Mouse (Mus musculus) adrenal gland, postnatal 14 days (tissue): ENCODE measurements around the gene Gpsm3. TPM values are rescaled to one million over a fixed set of nuclear protein-coding genes. Genes with fewer than 3 reads are reported as not detected.

Source experiments
- DNase-seq: peaks from one replicate; pipeline ENCODE4 v3.0.0; 2021; ENCODE audit warnings: mixed read lengths
- total RNA-seq: library from RNA; stranded (reverse); gene quantifications from 2 replicates; pipeline ENCODE4 v1.2.3, GENCODE M21; 2021

The Gpsm3 gene
- total RNA-seq, 1 experiment from 2014 or later: 6.3 TPM

- DNase-seq: peak; percentile 100
These were observed 14.5 kb downstream of the Gpsm3 start, which contains the start of gene Agpat1 for GRCm38 (mm10) chr17:34604061-34604508. TSS of gene Agpat1 (plus strand) at chr17:34604262.

DNA sequence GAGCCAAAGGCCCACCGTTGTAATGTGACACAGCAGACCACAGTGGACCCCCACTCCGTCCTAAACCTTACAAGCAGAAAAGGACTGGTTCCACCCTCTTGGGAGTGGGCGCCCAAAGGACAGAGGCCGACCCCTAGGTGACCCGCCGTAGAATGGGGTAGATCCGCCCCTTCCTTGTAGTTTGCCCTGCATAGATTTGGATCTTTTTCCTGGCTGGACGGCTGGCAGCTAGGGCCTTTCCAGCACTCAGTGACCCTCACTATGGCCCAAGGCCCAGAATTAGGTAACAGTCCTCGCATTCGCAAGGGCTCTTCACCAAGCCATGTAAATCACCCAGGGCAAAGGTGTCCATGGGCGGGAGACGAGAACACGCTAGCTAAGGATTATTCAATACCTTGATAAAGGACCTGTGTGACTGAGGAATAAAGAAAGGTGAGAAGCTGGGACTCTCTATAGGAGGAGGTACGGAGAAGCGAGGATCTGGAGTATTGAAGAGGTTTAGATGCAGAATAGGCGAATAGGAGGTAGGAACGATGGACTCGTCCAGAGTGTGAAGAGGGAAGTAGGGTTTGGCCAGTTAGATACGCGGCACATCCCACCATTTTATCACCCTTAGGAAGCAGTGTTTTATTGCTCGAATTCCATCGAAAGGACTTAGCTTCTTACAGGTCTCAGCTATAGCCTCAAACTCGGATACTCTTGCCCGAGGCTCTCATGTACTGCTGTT is 15.1 kb downstream of the Gpsm3 start:
- DNase-seq: peak; percentile 86

- peak; percentile 98 for DNase-seq
These were observed 16.0 kb downstream of the Gpsm3 start for GRCm38 (mm10) chr17:34605609-34606008.

GRCm38 (mm10) chr17:34606186-34607039 is 16.8 kb downstream of the Gpsm3 start:
- DNase-seq: peak; percentile 54

DNA sequence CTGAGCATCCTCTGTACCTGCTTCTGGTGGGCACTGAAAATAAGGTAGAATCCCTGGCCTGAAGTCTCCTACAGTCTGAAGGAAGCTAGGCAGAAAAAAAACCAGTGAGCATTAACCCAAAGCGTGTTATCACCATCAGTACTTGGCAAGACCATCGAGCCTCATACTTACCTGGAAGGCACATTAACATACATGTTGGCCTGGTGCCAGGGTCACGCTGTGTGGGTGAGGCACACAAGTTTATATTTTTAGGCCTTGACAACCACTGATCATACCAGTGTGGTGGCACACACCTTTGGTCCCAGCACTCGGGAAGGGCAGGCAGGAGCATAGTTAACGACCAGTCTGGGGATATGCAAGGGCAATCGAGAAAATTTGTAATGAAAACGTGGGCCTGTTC is 18.4 kb downstream of the Gpsm3 start:
- no peak for DNase-seq

DNA sequence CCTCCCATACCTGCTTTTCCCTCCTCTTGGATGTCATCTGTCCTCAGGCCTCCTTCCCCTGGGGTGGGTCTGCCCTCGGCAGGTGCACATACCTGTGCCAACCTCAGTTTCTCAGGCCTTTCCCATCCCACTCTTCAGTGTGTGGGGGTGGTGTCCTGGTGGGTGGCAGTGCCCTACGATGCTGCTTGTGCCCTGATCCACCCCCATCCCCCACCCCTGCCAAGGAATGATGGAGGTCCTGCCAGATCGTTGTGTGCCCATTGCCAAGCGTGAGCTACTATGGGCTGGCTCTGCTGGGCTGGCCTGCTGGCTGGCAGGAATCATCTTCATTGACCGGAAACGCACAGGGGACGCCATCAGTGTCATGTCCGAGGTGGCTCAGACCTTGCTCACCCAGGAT is 21.4 kb downstream of the Gpsm3 start:
- no peak for DNase-seq

- DNase-seq: no peak
These were observed 23.5 kb downstream of the Gpsm3 start for GRCm38 (mm10) chr17:34613054-34613645.

GRCm38 (mm10) chr17:34613830-34614229 is 24.2 kb downstream of the Gpsm3 start:
- no peak for DNase-seq

DNA sequence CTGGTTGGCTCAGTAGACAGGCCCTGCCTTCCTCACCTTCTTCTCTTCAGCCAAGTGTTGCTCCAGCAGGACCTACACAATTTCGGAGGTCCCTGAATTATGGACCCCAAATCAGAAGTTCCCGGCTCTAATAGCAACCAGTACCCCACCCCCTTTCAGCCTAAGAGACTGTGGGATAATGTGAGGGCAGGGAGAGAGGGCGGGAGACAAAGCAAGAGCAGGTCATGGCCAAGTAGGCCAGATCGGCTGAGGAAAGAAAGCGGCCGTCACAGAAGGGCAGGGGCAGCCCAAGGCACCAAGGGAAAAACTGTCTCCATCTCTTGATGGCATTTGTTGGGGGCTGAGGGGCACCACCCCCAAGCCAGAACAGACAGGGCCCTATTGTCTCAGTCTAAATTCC is 26.3 kb downstream of the Gpsm3 start, which contains the start of gene Egfl8:
Gene Egfl8 (minus strand): TSS at position 101 of the 400 bp plus-strand sequence.
- DNase-seq: no peak

- peak; percentile 87 for DNase-seq
These were observed 29.4 kb downstream of the Gpsm3 start for GRCm38 (mm10) chr17:34618999-34619398.

- no peak for DNase-seq
These were observed 31.4 kb downstream of the Gpsm3 start for GRCm38 (mm10) chr17:34621006-34621405.

DNA sequence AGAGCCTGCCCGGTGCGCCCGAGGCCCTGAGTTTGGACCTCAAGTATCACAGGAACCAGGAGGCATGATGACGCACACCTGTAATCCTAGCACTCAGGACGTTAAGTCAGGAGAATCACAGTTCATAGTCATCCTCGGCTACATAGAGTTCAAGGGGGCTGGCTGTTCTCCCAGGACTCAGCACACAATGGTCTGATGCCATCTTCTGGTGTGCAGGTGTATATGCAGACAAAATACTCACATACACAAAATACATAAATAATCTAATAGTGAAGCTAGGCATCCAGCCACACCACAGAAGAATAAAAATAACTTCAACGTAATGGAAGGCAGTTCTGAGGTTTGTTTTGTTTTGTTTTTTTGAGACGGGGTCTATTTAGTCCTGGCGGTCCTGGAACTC is 33.6 kb downstream of the Gpsm3 start:
- DNase-seq: no peak

GRCm38 (mm10) chr17:34624981-34625380 is 35.4 kb downstream of the Gpsm3 start:
- DNase-seq: no peak

GRCm38 (mm10) chr17:34626062-34626772 is 36.6 kb downstream of the Gpsm3 start:
- DNase-seq: no peak

GRCm38 (mm10) chr17:34626773-34627092 is 37.1 kb downstream of the Gpsm3 start:
- peak; percentile 59 for DNase-seq

- peak; percentile 95 for DNase-seq
These were observed 37.7 kb downstream of the Gpsm3 start for GRCm38 (mm10) chr17:34627093-34627942.

GRCm38 (mm10) chr17:34627943-34628643 is 38.5 kb downstream of the Gpsm3 start, which contains the start of gene Ppt2:
TSS of gene Ppt2 (minus strand) at chr17:34628510.
- peak; percentile 82 for DNase-seq

DNA sequence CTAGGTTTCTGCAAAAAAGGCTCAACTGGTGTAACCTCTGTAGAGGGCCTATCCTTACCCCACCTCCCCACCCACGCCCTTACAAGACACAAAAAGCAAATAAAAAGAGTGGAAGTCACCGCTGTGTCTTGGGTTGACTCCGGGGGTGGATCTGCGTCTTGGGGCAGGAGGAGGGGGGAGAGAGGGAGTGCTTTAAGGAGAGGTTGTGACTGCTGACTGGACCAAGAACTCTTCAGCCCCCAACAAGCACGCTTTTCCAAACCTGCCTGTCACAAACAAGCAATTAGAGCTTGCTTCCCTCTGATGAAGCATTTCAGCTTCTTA is 39.0 kb downstream of the Gpsm3 start:
- DNase-seq: no peak

- DNase-seq: peak; percentile 21
These were observed 39.7 kb downstream of the Gpsm3 start, which contains the start of gene Prrt1 for GRCm38 (mm10) chr17:34629221-34629751. TSS of gene Prrt1 (plus strand) at chr17:34629533.
